Mouse (Mus musculus) heart, adult 18-20 months (tissue): ENCODE measurements around the gene Erc2. TPM values are rescaled to one million over a fixed set of nuclear protein-coding genes. Genes with fewer than 3 reads are reported as not detected.
"Not testable (repeated sequence)": the region's sequence is repeated elsewhere in the genome, so short reads cannot be mapped to it uniquely, and the experiment has no call there.

Experiments
- DNase-seq, 2 experiments: peaks; one replicate each; pipeline ENCODE4 v3.0.0; 2021 to 2022; ENCODE audit warnings: mixed read lengths in 1 of 2
- total RNA-seq, 2 experiments: library from RNA; stranded (reverse); gene quantifications; 2 replicates each; pipeline ENCODE4 v1.2.3; 2021

Erc2 gene
- total RNA-seq, 2 experiments from 2014 or later, result 0.99 to 1.5 TPM

DNA sequence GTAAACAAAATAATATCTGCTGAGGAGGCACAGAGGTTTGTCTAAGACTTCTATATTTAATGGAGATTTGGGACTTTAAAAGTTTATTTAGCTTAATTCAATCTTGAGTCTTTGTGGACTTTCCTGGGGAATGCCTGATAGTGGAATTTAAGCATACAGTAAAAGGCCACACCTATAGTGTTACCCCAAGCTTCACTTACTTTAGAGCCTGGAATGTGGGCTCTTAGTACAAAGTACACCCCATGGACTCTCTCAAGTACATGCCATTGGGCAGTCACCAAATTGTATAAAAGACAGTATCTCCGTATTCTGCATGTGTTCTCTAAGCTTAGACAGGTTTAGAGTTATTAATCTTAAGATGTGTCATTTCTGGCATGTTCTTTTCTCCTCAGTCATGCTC is 213.1 kb downstream of the Erc2 start:
- no peak for DNase-seq

GRCm38 (mm10) chr14:27837601-27838105 is 215.4 kb downstream of the Erc2 start:
- no peak for DNase-seq

- no peak for DNase-seq
These were observed 217.9 kb downstream of the Erc2 start for GRCm38 (mm10) chr14:27840120-27840519.

DNA sequence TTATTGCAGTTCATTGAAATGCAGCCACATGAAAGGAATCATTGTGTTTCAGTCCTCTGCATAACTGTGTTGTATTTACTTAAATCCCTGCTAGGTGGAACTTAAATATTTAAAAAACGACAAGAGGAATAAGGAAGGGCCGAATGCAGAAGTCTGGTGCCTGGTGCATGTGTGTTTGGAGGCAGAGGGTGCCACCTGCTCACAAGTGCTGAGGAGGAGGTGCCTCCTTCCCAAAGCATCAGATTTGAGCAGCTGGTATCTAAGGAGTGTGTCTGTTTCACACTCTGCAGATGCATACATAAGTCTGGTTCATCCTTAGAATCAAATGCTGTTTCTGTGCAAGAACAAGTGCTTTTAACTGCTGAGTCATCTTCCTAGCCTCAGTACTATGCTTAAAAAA is 224.6 kb downstream of the Erc2 start:
- no peak for DNase-seq

GRCm38 (mm10) chr14:27847291-27847690 is 225.1 kb downstream of the Erc2 start:
- DNase-seq, result peak; percentile 11 to 33

DNA sequence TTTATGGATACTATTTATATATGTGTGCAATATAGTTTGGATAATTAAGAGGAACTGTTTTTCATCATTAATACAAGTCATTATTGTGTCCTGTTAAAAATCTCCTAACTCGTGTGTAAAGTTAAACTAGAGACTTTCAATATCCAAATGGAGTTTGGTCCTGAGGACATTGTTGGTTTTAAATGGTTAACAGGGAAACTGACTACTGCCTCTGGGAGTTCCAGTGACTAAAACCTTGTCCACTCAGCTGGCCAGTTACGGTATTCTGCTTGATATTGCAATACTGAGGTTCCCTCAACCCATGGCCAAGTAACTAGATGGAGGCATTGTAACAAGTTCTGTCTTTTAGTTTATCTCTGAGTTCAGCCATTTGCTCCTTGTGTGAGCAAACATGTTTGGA is 229.0 kb downstream of the Erc2 start:
- no peak for DNase-seq

DNA sequence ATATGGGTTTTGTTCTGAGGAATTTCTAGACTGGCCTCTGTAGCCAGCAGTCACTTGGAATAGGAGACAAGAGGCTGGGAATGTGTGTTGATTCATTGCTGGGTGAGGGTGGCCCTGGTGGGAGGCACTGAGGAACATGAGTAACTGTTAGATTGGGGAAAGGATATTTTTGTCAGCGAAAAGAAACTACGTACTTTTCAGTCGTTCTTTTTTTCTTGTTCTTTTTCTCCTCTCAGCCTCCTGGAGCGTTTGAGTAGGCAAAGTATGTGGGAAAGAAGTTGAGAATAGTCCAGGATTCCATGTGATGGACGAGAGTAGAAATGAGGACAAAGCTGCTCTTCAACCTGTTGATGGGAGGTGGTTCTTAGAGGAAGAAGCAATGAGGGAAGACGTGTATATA is 230.4 kb downstream of the Erc2 start:
- no peak for DNase-seq

DNA sequence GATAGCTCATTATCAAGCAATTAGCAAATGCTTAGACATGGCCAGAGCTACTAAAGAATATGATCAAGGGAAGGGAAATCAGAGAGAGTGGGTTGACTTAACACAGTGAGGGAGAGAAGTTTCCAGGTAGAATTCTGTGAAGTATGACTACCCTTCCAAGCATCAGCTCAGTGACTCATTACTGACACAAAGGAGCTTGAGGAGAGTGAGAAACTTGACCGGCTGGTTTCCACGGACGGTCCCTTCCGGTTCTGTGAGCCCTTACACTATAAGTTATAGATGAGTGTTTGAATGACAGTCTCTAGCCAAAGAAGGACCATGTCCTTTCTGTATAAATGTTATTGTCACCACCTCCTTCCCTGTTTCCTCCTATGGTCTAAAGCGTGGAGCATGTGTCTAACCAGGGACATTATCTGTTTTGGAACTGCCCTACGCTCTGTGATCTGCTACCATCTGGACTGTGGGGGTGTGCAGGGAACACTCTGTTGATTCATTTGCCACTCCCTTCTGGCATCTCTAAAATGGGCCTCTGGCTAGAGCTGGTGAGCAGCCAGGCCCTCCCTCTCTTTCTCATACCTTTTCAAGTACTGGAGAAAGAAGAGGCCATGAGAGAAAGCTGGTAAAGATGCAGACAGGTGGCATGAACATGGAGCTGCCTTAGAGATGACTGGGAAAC is 238.3 kb downstream of the Erc2 start:
- no peak for DNase-seq

GRCm38 (mm10) chr14:27862299-27862698 is 240.1 kb downstream of the Erc2 start:
- DNase-seq, result no peak

- no peak for DNase-seq
These were observed 245.2 kb downstream of the Erc2 start for GRCm38 (mm10) chr14:27867386-27867785.

DNA sequence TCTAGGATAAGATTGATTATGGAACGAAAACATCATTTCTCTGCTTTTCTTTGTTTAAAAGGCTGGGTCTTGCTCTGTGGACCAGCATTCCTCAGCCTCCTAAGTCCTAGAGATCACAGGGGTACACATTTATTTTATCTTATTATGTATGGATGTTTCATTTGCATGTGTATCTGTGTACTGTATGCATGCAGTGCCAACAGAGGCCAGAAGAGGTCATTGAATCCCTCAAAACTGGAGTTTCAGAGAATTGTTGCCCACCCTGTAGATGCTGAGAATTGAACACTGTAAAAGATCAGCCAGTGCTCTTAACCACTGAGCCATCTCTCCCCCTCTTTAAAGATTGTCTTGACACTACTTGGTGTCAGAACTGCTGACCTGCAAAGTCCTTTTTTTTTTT is 251.4 kb downstream of the Erc2 start:
- DNase-seq, result no peak

DNA sequence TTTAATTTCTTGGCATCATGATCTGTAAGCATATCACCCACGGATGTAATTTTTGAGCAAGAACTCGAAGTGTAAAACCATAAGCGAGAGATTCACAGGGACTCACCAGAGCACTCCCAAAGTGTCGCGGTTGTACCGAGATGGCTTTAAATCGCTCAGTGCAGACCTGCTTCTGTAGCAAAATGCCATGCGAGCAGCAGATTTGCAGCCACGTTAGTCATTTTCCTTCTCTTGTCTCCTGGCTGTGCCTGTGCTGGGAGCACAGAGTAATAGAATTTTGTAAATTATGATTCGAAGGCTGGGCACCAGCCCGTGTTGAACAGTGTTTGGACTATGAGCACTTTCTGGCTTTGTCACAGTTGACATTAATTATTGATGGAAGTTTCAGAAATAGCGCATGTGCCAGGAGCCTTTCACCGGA is 253.8 kb downstream of the Erc2 start:
- no peak for DNase-seq

DNA sequence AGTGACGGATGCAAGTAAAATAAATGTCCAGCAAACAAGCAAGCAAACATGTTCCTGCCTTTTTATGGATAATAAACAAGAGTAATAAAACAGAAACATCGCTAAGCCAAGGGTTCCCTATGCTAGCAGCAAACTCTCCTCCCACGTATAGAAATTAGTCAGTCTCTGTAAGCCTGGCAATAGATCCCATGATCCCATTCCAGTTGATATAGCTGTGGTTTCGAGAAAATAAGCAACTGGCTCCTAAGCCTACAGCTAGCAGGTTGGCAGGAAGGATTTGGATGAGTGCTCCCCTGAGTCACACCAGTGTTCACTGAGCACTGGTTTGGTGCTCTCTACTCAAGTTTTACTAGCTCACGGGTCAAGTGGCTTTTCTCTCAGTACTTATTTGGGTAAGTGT is 259.7 kb downstream of the Erc2 start:
- DNase-seq, result no peak

DNA sequence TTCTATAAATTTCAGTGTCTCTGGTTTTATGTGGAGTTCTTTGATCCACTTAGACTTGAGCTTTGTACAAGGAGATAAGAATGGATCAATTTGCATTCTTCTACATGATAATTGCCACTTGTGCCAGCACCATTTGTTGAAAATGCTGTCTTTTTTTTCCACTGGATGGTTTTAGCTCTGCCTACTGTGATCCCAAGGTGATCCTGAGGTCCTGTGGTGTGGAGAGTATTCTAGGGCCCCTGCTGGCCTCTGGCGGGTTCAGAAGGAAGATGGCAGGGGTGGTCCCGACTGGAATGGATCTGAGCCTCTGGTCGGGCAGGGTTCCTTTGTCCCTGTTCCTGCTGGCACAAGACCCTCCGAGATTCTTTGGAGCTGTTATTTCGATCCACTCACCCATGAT is 264.1 kb downstream of the Erc2 start:
- DNase-seq, result not testable (repeated sequence)

DNA sequence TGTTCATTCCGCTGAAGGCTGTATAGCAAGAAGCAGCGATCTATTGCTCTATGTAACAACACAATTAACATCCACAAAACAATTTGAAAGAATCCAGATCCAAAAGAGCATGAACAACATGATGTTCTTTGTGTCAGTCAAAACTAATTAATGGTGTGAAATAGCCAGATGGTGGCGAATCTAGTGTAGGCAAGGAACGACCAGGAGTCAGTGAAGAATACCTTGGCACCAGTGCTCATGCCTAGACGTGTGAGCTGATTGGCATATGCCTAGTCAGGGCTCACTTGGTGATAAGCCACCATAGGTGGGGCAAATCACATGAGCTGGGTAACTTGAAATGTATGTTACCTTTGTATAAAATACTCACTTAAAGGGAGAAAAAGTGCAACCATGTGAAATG is 265.3 kb downstream of the Erc2 start:
- DNase-seq, result no peak

DNA sequence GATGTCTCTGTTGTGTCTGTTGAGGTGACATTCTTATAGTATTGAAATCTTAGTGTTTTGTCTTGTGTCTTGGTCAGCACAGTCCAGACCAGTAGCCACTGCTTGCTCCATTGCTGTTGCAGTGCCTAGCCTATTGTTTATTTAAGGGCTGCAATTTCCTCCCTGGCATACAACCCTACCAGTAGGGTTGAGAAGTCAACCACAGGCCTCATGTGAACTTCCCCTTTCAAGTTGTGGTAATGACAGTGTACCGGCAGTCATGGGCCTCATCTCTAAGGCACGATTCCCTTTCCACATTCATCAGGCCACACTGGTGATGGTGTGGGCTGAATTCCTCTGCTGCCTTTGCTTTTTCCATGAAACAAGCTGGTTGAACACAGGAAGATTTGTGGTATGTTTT is 267.4 kb downstream of the Erc2 start:
- DNase-seq, result no peak

DNA sequence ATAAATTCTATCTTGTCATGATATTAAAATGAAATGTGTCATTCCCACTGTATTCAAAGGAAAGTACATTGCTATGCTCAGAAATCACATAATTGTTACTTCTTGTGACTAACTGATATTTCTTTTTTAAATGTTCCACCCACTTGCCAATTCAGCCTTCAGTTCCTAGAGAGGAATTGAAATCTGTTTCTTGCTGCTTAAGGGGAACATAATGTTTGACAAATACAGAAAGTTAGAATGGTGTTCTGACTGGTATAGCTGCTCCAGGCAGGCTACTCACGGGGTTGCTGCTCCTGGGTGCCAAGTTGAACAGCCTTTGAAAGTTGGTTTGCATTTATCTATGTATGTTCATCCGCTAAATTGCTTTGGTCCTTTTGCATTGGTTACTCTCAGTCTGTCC is 270.2 kb downstream of the Erc2 start:
- no peak for DNase-seq

DNA sequence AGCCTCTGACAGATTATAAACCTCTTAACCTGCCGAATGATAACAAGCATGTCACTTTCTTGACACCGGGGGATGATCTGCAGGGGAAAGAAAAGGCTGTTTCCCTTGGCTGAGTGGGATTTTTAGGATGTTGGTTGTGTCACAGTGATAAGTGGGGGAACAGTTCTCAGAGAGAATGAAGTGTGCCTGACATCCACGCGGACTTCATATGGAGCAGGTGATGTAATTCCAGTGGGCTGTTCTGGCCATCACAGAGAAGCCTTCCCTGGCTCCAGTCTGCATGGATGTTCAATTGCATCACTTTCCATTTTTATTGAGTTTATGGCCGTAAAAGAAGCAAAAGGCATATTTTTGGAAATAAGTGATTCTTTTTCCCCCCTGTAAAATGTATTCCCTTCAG is 279.5 kb downstream of the Erc2 start:
- peak in 1 of 2 experiments; percentile 2 for DNase-seq

- no peak for DNase-seq
These were observed 299.6 kb downstream of the Erc2 start for GRCm38 (mm10) chr14:27921656-27922373.

GRCm38 (mm10) chr14:27927369-27927768 is 305.1 kb downstream of the Erc2 start:
- DNase-seq, result no peak

DNA sequence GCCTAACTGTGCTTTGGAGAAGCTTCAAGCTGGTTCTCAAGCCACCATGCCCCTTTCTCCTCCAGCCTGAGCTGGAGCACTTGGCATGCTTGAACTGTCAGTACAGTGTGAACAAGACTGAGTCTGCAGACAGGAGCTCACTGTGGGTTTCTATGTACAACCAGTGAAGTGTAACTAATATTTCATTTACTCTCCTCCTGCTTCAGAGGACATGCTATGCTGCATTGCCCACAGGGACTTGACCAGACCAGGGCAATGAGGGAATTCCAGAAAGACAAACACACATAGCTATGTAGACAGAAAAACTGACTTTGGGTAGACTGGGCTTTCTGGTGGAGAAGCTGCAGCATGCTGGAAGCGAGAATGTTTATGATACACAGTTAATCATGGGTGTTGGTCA is 311.3 kb downstream of the Erc2 start:
- DNase-seq, result no peak

- DNase-seq, result no peak
These were observed 313.5 kb downstream of the Erc2 start for GRCm38 (mm10) chr14:27935714-27936113.

DNA sequence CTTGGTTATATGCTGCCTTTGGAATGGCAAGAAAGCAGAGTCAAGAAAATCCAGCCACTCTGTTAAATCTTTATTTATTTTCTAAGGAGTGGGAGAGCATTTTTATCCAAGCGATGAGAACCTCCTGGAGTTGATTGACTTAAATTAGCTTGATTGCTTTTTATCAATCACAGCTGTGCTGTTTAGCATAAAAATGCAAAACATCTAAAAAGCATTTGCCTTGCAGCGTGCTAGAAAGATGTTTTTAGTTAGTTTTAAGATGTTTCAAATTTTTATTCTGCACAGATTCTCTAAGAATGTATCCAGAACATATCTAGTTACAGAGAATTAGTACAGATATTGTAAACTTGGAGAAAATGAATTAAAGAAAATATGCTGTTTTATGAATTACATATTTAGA is 315.7 kb downstream of the Erc2 start:
- DNase-seq, result no peak

DNA sequence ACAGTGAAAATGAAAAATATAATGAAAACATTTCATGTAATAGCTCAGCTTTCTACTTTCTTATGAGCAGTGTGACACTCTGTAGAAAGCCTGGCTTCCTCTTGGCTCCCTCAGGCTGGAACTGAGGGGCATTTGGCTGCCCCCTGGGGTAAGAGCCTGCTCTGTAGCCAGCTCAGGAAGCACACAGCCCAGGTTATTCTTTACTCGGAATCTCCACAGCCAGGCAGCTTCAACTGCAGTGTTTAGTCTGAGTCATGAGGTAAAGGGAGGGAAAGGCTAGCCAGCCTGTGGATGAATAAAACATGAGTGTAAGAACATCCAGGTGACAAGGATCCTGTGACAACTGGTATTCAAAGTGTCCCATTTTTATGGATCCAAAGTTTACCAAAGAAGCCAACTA is 323.0 kb downstream of the Erc2 start:
- DNase-seq, result no peak
